Mouse (Mus musculus): Measurements from ENCODE around the gene Nfix.

DNA sequence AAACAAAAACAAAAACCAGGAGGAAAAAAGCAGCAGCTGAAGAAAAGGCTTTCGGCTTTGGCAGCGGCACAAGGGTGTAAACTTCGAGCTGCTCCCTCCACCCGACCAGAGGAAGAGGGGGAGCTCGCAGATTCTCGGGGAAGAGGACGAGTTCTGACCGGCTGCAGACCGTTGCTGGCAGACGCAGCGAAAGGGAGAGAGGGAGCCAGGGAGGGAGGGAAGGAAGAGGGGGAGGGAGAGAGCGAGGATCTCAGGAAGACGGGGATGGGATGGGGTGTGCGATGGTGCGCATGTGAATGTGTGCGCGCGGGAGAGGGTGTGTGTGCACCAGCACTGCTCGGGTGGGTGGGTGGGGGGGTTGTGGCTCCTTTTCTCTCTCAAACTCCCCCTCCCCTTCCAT, 26.3 kb downstream of the Nfix start:
- TF ChIP-seq CTCF (IDR thresholded peaks at IDR 0.05) (no peak), POLR2A (IDR thresholded peaks at IDR 0.05; ENCODE audit: insufficient read depth, low read depth, low read length) (0 out of 2 replicates have a peak, but pooled peaks have one; percentile 10), EP300 (IDR thresholded peaks at IDR 0.05; ENCODE audit: insufficient read depth, low read depth, low read length) (no peak)

All from heart, adult 2 months (tissue).